Mouse (Mus musculus) megakaryocyte, embryonic 14.5 days (primary cell): ENCODE data around the gene Coq9.

ENCODE experiments used
- FLI1 ChIP-seq: IDR thresholded peaks from 2 replicates; pipeline ENCODE4 v1.6.1; 2012; ENCODE audit warnings: low read length, inconsistent platforms, mixed read lengths
- GATA1 ChIP-seq: IDR thresholded peaks from 3 replicates; pipeline ENCODE4 v1.6.1; 2012; ENCODE audit warnings: mixed read lengths, low read length, inconsistent platforms, borderline replicate concordance

GRCm38 (mm10) chr8:94838600-94838999 is 479 bp downstream of the Coq9 start:
- TF ChIP-seq GATA1 (no peak), FLI1 (no peak)
